Mouse (Mus musculus): ENCODE data around the gene Psmb6. TPM values are rescaled to one million over a fixed set of nuclear protein-coding genes. Genes with fewer than 3 reads are reported as not detected.
"Not testable (repeated sequence)": the region's sequence is repeated elsewhere in the genome, so short reads cannot be mapped to it uniquely, and the experiment has no call there.

Psmb6 gene
- total RNA-seq, 2 experiments from 2014 or later, result 276 to 295 TPM

- not testable (repeated sequence) for DNase-seq
Measured at GRCm38 (mm10) chr11:70570614-70571013, 45.4 kb downstream of the Psmb6 start.

- DNase-seq, result no peak
Measured at GRCm38 (mm10) chr11:70571641-70572040, 46.5 kb downstream of the Psmb6 start.

- no peak for DNase-seq
Measured at GRCm38 (mm10) chr11:70572348-70572902, 47.3 kb downstream of the Psmb6 start.

- no peak for DNase-seq
Measured at GRCm38 (mm10) chr11:70573872-70574271, 48.7 kb downstream of the Psmb6 start.

- no peak for DNase-seq
Measured at GRCm38 (mm10) chr11:70577201-70577600, 52.0 kb downstream of the Psmb6 start.

Other genes starting within 250 kb of the Psmb6 start
- not detected for gene Alox12e, start 202.7 kb upstream of the Psmb6 start, total RNA-seq (2021)
- gene Alox15, start 173.3 kb upstream of the Psmb6 start, total RNA-seq (2021), result 1 to 10 TPM; 2.0 to 2.5 TPM
- 10 to 100 TPM; 23.2 to 24.6 TPM for gene Pelp1, start 115.3 kb upstream of the Psmb6 start, total RNA-seq (2021)
- gene Arrb2, start 92.7 kb upstream of the Psmb6 start, total RNA-seq (2021), result 10 to 100 TPM; 21.7 to 26.0 TPM
- 10 to 100 TPM; 16.1 to 18.5 TPM for gene Med11, start 73.4 kb upstream of the Psmb6 start, total RNA-seq (2021)
- 1 to 10 TPM in 1 of 2 experiments, under 1 TPM in 1; 0.93 to 1.8 TPM for gene Zmynd15, start 65.9 kb upstream of the Psmb6 start, total RNA-seq (2021)
- gene Cxcl16, start 65.4 kb upstream of the Psmb6 start, total RNA-seq (2021), result 1 to 10 TPM; 4.2 to 5.8 TPM
- under 1 TPM; 0.55 to 0.84 TPM for gene Tm4sf5, start 20.1 kb upstream of the Psmb6 start, total RNA-seq (2021)
- under 1 TPM; 0.42 to 0.48 TPM for gene Vmo1, start 10.8 kb upstream of the Psmb6 start, total RNA-seq (2021)
- gene Gltpd2, start 6.2 kb upstream of the Psmb6 start, total RNA-seq (2021), result 1 to 10 TPM; 4.9 to 9.8 TPM
- gene Gm40193, start 7.6 kb downstream of the Psmb6 start, total RNA-seq (2021), result not detected
- gene Pld2, start 14.7 kb downstream of the Psmb6 start, total RNA-seq (2021), result 10 to 100 TPM in 1 of 2 experiments, 1 to 10 TPM in 1; 9.7 to 13.6 TPM
- gene Mink1, start 37.5 kb downstream of the Psmb6 start, total RNA-seq (2021), result 10 to 100 TPM; 49.0 to 55.8 TPM
- not detected for gene 4930544D05Rik, start 90.5 kb downstream of the Psmb6 start, total RNA-seq (2021)
- 1 to 10 TPM in 1 of 2 experiments, not detected in 1; 1.6 TPM for gene Chrne, start 93.8 kb downstream of the Psmb6 start, total RNA-seq (2021)
- gene Gp1ba, start 113.8 kb downstream of the Psmb6 start, total RNA-seq (2021), result under 1 TPM; 0.30 TPM
- gene Rnf167, start 121.9 kb downstream of the Psmb6 start, total RNA-seq (2021), result 10 to 100 TPM; 73.9 to 86.6 TPM
- 100 to 1,000 TPM; 180 to 220 TPM for gene Slc25a11, start 122.1 kb downstream of the Psmb6 start, total RNA-seq (2021)
- 100 to 1,000 TPM; 677 to 708 TPM for gene Pfn1, start 129.3 kb downstream of the Psmb6 start, total RNA-seq (2021)
- 100 to 1,000 TPM in 1 of 2 experiments, 10 to 100 TPM in 1; 89.5 to 224 TPM for gene Eno3, start 131.8 kb downstream of the Psmb6 start, total RNA-seq (2021)
- 10 to 100 TPM; 66.5 to 72.6 TPM for gene Spag7, start 144.0 kb downstream of the Psmb6 start, total RNA-seq (2021)
- gene Camta2, start 162.7 kb downstream of the Psmb6 start, total RNA-seq (2021), result 10 to 100 TPM; 34.3 to 43.8 TPM
- gene Inca1, start 174.8 kb downstream of the Psmb6 start, total RNA-seq (2021), result 10 to 100 TPM; 13.8 to 18.9 TPM
- 100 to 1,000 TPM; 156 to 176 TPM for gene Kif1c, start 175.2 kb downstream of the Psmb6 start, total RNA-seq (2021)
- 10 to 100 TPM in 1 of 2 experiments, 1 to 10 TPM in 1; 6.7 to 10.3 TPM for gene Zfp3, start 238.8 kb downstream of the Psmb6 start, total RNA-seq (2021)